Mouse (Mus musculus): ENCODE measurements around the gene Epb41l2. TPM values are rescaled to one million over a fixed set of nuclear protein-coding genes. Genes with fewer than 3 reads are reported as not detected.

Gene Epb41l2
- polyA plus RNA-seq, 1 experiment from 2014 or later, result 105 TPM

GRCm38 (mm10) chr10:25526156-25526555 is 166.6 kb downstream of the Epb41l2 start:
- peaks cover 15% of the 10 kb centered on the region; the same call in 1 of the 2 replicates for H3K36me3 ChIP-seq (ENCODE audit: insufficient read depth)

GRCm38 (mm10) chr10:25526622-25527021 is 167.0 kb downstream of the Epb41l2 start:
- Histone ChIP-seq H3K9ac (no peak overlapping the region), H3K27me3 (ENCODE audit: insufficient read depth, low read length) (no peaks in the 10 kb centered on the region), H3K4me1 (ENCODE audit: insufficient read depth) (no peaks in the 10 kb centered on the region), H3K27ac (ENCODE audit: low read depth) (no peak overlapping the region), H3K36me3 (ENCODE audit: insufficient read depth) (peaks cover 11% of the 10 kb centered on the region; the same call in 1 of the 2 replicates), H3K9me3 (ENCODE audit: low read depth, low read length) (no peaks in the 10 kb centered on the region), H3K4me3 (ENCODE audit: low read depth, low read length) (no peak overlapping the region), H3K4me2 (no peak overlapping the region)
- TF ChIP-seq CTCF (IDR thresholded peaks at IDR 0.05; ENCODE audit: low read depth), result no peak
- WGBS, result 89% methylated on average over 4 of the region's 4 CpGs
- DNase-seq, result no peak
- ATAC-seq (ENCODE audit: insufficient read depth), result no peak

More at GRCm38 (mm10) chr10:25526156-25526555, 166.6 kb downstream of the Epb41l2 start:
- no peak for TF ChIP-seq CTCF (IDR thresholded peaks at IDR 0.05; ENCODE audit: low read depth)
- Histone ChIP-seq H3K9ac (no peak overlapping the region), H3K27me3 (ENCODE audit: insufficient read depth, low read length) (no peaks in the 10 kb centered on the region), H3K27ac (ENCODE audit: low read depth) (no peak overlapping the region), H3K4me1 (ENCODE audit: insufficient read depth) (no peaks in the 10 kb centered on the region), H3K4me3 (ENCODE audit: low read depth, low read length) (no peak overlapping the region), H3K4me2 (no peak overlapping the region), H3K9me3 (ENCODE audit: low read depth, low read length) (no peaks in the 10 kb centered on the region)
- ATAC-seq (ENCODE audit: insufficient read depth) (no peak), DNase-seq (no peak)
- WGBS, result 58% methylated on average over 4 of the region's 4 CpGs

GRCm38 (mm10) chr10:25527126-25527525 is 167.5 kb downstream of the Epb41l2 start:
- H3K4me2 ChIP-seq, result no peak overlapping the region
- H3K9ac ChIP-seq, result no peak overlapping the region
- no peaks in the 10 kb centered on the region for H3K4me1 ChIP-seq (ENCODE audit: insufficient read depth)
- peaks cover 8% of the 10 kb centered on the region; the same call in 1 of the 2 replicates for H3K36me3 ChIP-seq (ENCODE audit: insufficient read depth)
- no peak overlapping the region for H3K4me3 ChIP-seq (ENCODE audit: low read depth, low read length)
- DNase-seq, result peak; percentile 37
- H3K9me3 ChIP-seq (ENCODE audit: low read depth, low read length), result no peaks in the 10 kb centered on the region
- WGBS, result 63% methylated on average over 3 of the region's 3 CpGs
- ATAC-seq (ENCODE audit: insufficient read depth), result no peak
- TF ChIP-seq CTCF (IDR thresholded peaks at IDR 0.05; ENCODE audit: low read depth), result no peak
- H3K27ac ChIP-seq (ENCODE audit: low read depth), result no peak overlapping the region
- no peaks in the 10 kb centered on the region for H3K27me3 ChIP-seq (ENCODE audit: insufficient read depth, low read length)

GRCm38 (mm10) chr10:25531335-25531734 is 171.7 kb downstream of the Epb41l2 start:
- H3K4me3 ChIP-seq (ENCODE audit: low read depth, low read length), result no peak overlapping the region
- H3K9ac ChIP-seq, result no peak overlapping the region
- no peak for ATAC-seq (ENCODE audit: insufficient read depth)
- 45% methylated on average over 13 of the region's 13 CpGs for WGBS
- H3K27me3 ChIP-seq (ENCODE audit: insufficient read depth, low read length), result no peaks in the 10 kb centered on the region
- no peaks in the 10 kb centered on the region for H3K9me3 ChIP-seq (ENCODE audit: low read depth, low read length)
- H3K27ac ChIP-seq (ENCODE audit: low read depth), result no peak overlapping the region
- no peak overlapping the region for H3K4me2 ChIP-seq
- peaks cover 6% of the 10 kb centered on the region; the same call in 1 of the 2 replicates for H3K4me1 ChIP-seq (ENCODE audit: insufficient read depth)
- TF ChIP-seq CTCF (IDR thresholded peaks at IDR 0.05; ENCODE audit: low read depth), result no peak
- no peaks in the 10 kb centered on the region for H3K36me3 ChIP-seq (ENCODE audit: insufficient read depth)
- DNase-seq, result peak; percentile 31

- DNase-seq (peak; percentile 16), ATAC-seq (ENCODE audit: insufficient read depth) (peak; percentile 52; the same call in 1 of the 2 replicates)
- TF ChIP-seq CTCF (IDR thresholded peaks at IDR 0.05; ENCODE audit: low read depth), result no peak
- Histone ChIP-seq H3K36me3 (ENCODE audit: insufficient read depth) (no peaks in the 10 kb centered on the region), H3K27me3 (ENCODE audit: insufficient read depth, low read length) (no peaks in the 10 kb centered on the region), H3K4me1 (ENCODE audit: insufficient read depth) (peaks cover 6% of the 10 kb centered on the region; the same call in 1 of the 2 replicates), H3K9me3 (ENCODE audit: low read depth, low read length) (no peaks in the 10 kb centered on the region), H3K4me3 (ENCODE audit: low read depth, low read length) (no peak overlapping the region), H3K27ac (ENCODE audit: low read depth) (no peak overlapping the region), H3K4me2 (no peak overlapping the region), H3K9ac (no peak overlapping the region)
- 18% methylated on average over 2 of the region's 2 CpGs for WGBS
Measured at GRCm38 (mm10) chr10:25533105-25533504, 173.5 kb downstream of the Epb41l2 start.

- Histone ChIP-seq H3K27ac (ENCODE audit: low read depth) (no peak overlapping the region), H3K36me3 (ENCODE audit: insufficient read depth) (no peaks in the 10 kb centered on the region), H3K4me2 (no peak overlapping the region), H3K4me1 (ENCODE audit: insufficient read depth) (peaks cover 6% of the 10 kb centered on the region; the same call in 1 of the 2 replicates), H3K4me3 (ENCODE audit: low read depth, low read length) (no peak overlapping the region), H3K27me3 (ENCODE audit: insufficient read depth, low read length) (no peaks in the 10 kb centered on the region), H3K9me3 (ENCODE audit: low read depth, low read length) (no peaks in the 10 kb centered on the region), H3K9ac (no peak overlapping the region)
- ATAC-seq (ENCODE audit: insufficient read depth) (peak; percentile 64; the same call in 1 of the 2 replicates), DNase-seq (peak; percentile 16)
- TF ChIP-seq CTCF (IDR thresholded peaks at IDR 0.05; ENCODE audit: low read depth), result no peak
- WGBS, result 39% methylated on average over 9 of the region's 9 CpGs
Measured at GRCm38 (mm10) chr10:25533513-25534246, 174.1 kb downstream of the Epb41l2 start.

GRCm38 (mm10) chr10:25534467-25534866 is 174.9 kb downstream of the Epb41l2 start:
- H3K27ac ChIP-seq (ENCODE audit: low read depth), result no peak overlapping the region
- DNase-seq, result no peak

More at GRCm38 (mm10) chr10:25534467-25534866, 174.9 kb downstream of the Epb41l2 start:
- no peak overlapping the region for H3K4me3 ChIP-seq (ENCODE audit: low read depth, low read length)
- H3K27me3 ChIP-seq (ENCODE audit: insufficient read depth, low read length), result no peaks in the 10 kb centered on the region
- no peak overlapping the region for H3K4me2 ChIP-seq
- no peaks in the 10 kb centered on the region for H3K36me3 ChIP-seq (ENCODE audit: insufficient read depth)
- H3K9me3 ChIP-seq (ENCODE audit: low read depth, low read length), result no peaks in the 10 kb centered on the region
- ATAC-seq (ENCODE audit: insufficient read depth), result no peak
- 82% methylated on average over 5 of the region's 5 CpGs for WGBS
- H3K4me1 ChIP-seq (ENCODE audit: insufficient read depth), result peaks cover 6% of the 10 kb centered on the region; the same call in 1 of the 2 replicates
- H3K9ac ChIP-seq, result no peak overlapping the region
- no peak for TF ChIP-seq CTCF (IDR thresholded peaks at IDR 0.05; ENCODE audit: low read depth)
